Mouse (Mus musculus) liver, postnatal 0 days (tissue): Measurements from ENCODE around the gene Opa3. TPM values are rescaled to one million over a fixed set of nuclear protein-coding genes. Genes with fewer than 3 reads are reported as not detected.

Source experiments
- ATAC-seq: fragments of 200-750 bp; cut with Nextera tagmentation; 2 replicates; pipeline ENCODE4 v1.8.0; 2017; ENCODE audit warnings: mild to moderate bottlenecking, moderate library complexity
- DNase-seq: peaks from one replicate; pipeline ENCODE4 v3.0.0-alpha.2; 2016
- H3K27ac ChIP-seq: fragments of 300-500 bp; sonication (generic); 2 replicates; pipeline ENCODE4 v1.5.1; 2014; ENCODE audit warnings: antibody characterized with exemption, moderate library complexity, mild to moderate bottlenecking, low read depth
- H3K27me3 ChIP-seq: fragments of 300-500 bp; sonication (generic); 2 replicates; pipeline ENCODE4 v1.6.1; 2014; ENCODE audit warnings: low read length, control low read depth, mixed read lengths; ENCODE audit not compliant: insufficient read depth
- H3K36me3 ChIP-seq: fragments of 300-500 bp; sonication (generic); replicated peaks from 2 replicates; pipeline ENCODE4 v1.6.1; 2014; ENCODE audit warnings: mild to moderate bottlenecking, control low read depth, low read length, moderate library complexity, mixed read lengths; ENCODE audit not compliant: insufficient read depth
- H3K4me1 ChIP-seq: fragments of 300-500 bp; sonication (generic); 2 replicates; pipeline ENCODE4 v1.6.1; 2014; ENCODE audit warnings: antibody characterized with exemption, mild to moderate bottlenecking, control low read depth; ENCODE audit not compliant: insufficient read depth
- H3K4me2 ChIP-seq: fragments of 300-500 bp; sonication (generic); 2 replicates; pipeline ENCODE4 v1.6.1; 2014; ENCODE audit warnings: low read depth, mild to moderate bottlenecking, low read length, moderate library complexity, mixed read lengths
- H3K4me3 ChIP-seq: fragments of 300-500 bp; sonication (generic); 2 replicates; pipeline ENCODE4 v1.5.1; 2014; ENCODE audit warnings: low read depth, low read length
- H3K9ac ChIP-seq: fragments of 300-500 bp; sonication (generic); replicated peaks from 2 replicates; pipeline ENCODE4 v1.6.1; 2014; ENCODE audit warnings: mild to moderate bottlenecking, moderate library complexity
- H3K9me3 ChIP-seq: fragments of 300-500 bp; sonication (generic); 2 replicates; pipeline ENCODE4 v1.6.1; 2016; ENCODE audit warnings: mild to moderate bottlenecking, control low read depth, low read length, mixed read lengths
- CTCF ChIP-seq: sonication (generic); IDR thresholded peaks from 2 replicates; pipeline ENCODE4 v1.5.1; 2016; ENCODE audit warnings: antibody characterized with exemption, low read depth
- EP300 ChIP-seq: IDR thresholded peaks from 2 replicates; pipeline ENCODE4 v1.6.1; 2016; ENCODE audit warnings: antibody characterized with exemption, low read depth, mild to moderate bottlenecking
- WGBS: fragments of 180-500 bp; shearing (Covaris S2); extraction: QIAGEN DNeasy Blood & Tissue Kit; methylation state at CpG from one replicate; pipeline ENCODE4 v1.1.7; 2014; ENCODE audit not compliant: insufficient replicate concordance; 5-methylcytosine and 5-hydroxymethylcytosine counted together
- polyA plus RNA-seq: library from polyadenylated mRNA; unstranded; fragments of >200 nt; fragmentation: Nextera tagmentation; extraction: Ambion mirVana; gene quantifications from 2 replicates; pipeline ENCODE4 v1.2.1, GENCODE M21; 2015

The Opa3 gene
- polyA plus RNA-seq, 1 experiment from 2014 or later: 9.7 TPM

GRCm38 (mm10) chr7:19184758-19185157, 43.4 kb upstream of the Opa3 start:
- 71% methylated on average over 6 of the region's 6 CpGs for WGBS
- Histone ChIP-seq H3K4me2 (no peak overlapping the region), H3K27me3 (peaks cover 4% of the 10 kb centered on the region), H3K9ac (0 out of 2 replicates have a peak overlapping the region, but pooled peaks have one; percentile 11), H3K27ac (no peak overlapping the region), H3K4me3 (no peak overlapping the region), H3K9me3 (no peaks in the 10 kb centered on the region), H3K36me3 (no peaks in the 10 kb centered on the region), H3K4me1 (peaks cover 21% of the 10 kb centered on the region)
- ATAC-seq (peak; percentile 51; the same call in 1 of the 2 replicates), DNase-seq (peak; percentile 52)
- no peak for TF ChIP-seq EP300
- TF ChIP-seq CTCF: no peak

- no peak overlapping the region for H3K27ac ChIP-seq
- no peak overlapping the region for H3K4me3 ChIP-seq
- no peaks in the 10 kb centered on the region for H3K9me3 ChIP-seq
- WGBS: 87% methylated on average over 4 of the region's 4 CpGs
- no peaks in the 10 kb centered on the region for H3K27me3 ChIP-seq
- ATAC-seq (no peak), DNase-seq (no peak)
- no peak overlapping the region for H3K9ac ChIP-seq
- H3K4me1 ChIP-seq: no peaks in the 10 kb centered on the region
- H3K4me2 ChIP-seq: no peak overlapping the region
- H3K36me3 ChIP-seq: peaks cover 26% of the 10 kb centered on the region
- TF ChIP-seq CTCF (peak; percentile 55), EP300 (no peak)
Measured at GRCm38 (mm10) chr7:19194676-19195075, 33.5 kb upstream of the Opa3 start.

GRCm38 (mm10) chr7:19196676-19197075, 31.5 kb upstream of the Opa3 start:
- H3K9ac ChIP-seq: no peak overlapping the region
- DNase-seq (peak; percentile 47), ATAC-seq (no peak)
- H3K9me3 ChIP-seq: no peaks in the 10 kb centered on the region
- 56% methylated on average over 6 of the region's 6 CpGs for WGBS
- no peaks in the 10 kb centered on the region for H3K4me1 ChIP-seq
- H3K36me3 ChIP-seq: peaks cover 34% of the 10 kb centered on the region
- H3K4me2 ChIP-seq: no peak overlapping the region
- no peak for TF ChIP-seq EP300
- TF ChIP-seq CTCF: peak; percentile 63
- H3K27me3 ChIP-seq: no peaks in the 10 kb centered on the region
- H3K27ac ChIP-seq: no peak overlapping the region
- no peak overlapping the region for H3K4me3 ChIP-seq

- Histone ChIP-seq H3K36me3 (peaks cover 30% of the 10 kb centered on the region), H3K9ac (no peak overlapping the region), H3K27me3 (no peaks in the 10 kb centered on the region), H3K9me3 (no peaks in the 10 kb centered on the region), H3K4me2 (no peak overlapping the region), H3K4me1 (no peaks in the 10 kb centered on the region), H3K27ac (no peak overlapping the region), H3K4me3 (no peak overlapping the region)
- DNase-seq (peak; percentile 69), ATAC-seq (no peak)
- TF ChIP-seq CTCF: peak; percentile 80
- TF ChIP-seq EP300: no peak
- 34% methylated on average over 2 of the region's 2 CpGs for WGBS
Measured at GRCm38 (mm10) chr7:19197985-19198384, 30.1 kb upstream of the Opa3 start.

GRCm38 (mm10) chr7:19201660-19202059, 26.5 kb upstream of the Opa3 start:
- no peak overlapping the region for H3K4me2 ChIP-seq
- peaks cover 17% of the 10 kb centered on the region for H3K36me3 ChIP-seq
- TF ChIP-seq EP300 (no peak), CTCF (no peak)
- WGBS: 71% methylated on average over 15 of the region's 15 CpGs
- no peaks in the 10 kb centered on the region for H3K27me3 ChIP-seq
- DNase-seq: no peak
- H3K27ac ChIP-seq: no peak overlapping the region
- H3K9ac ChIP-seq: no peak overlapping the region
- no peaks in the 10 kb centered on the region for H3K4me1 ChIP-seq
- ATAC-seq: no peak
- H3K9me3 ChIP-seq: no peaks in the 10 kb centered on the region
- H3K4me3 ChIP-seq: no peak overlapping the region

- Histone ChIP-seq H3K4me1 (no peaks in the 10 kb centered on the region), H3K4me3 (no peak overlapping the region), H3K9ac (no peak overlapping the region), H3K9me3 (no peaks in the 10 kb centered on the region), H3K36me3 (peaks cover 14% of the 10 kb centered on the region), H3K4me2 (no peak overlapping the region), H3K27ac (no peak overlapping the region), H3K27me3 (no peaks in the 10 kb centered on the region)
- DNase-seq (no peak), ATAC-seq (no peak)
- WGBS: 72% methylated on average over 15 of the region's 15 CpGs
- TF ChIP-seq CTCF: no peak
- no peak for TF ChIP-seq EP300
Measured at GRCm38 (mm10) chr7:19202065-19202850, 25.9 kb upstream of the Opa3 start.
